Mouse (Mus musculus) neural tube, embryonic 12.5 days (tissue): Measurements from ENCODE around the gene Rsph1. TPM values are rescaled to one million over a fixed set of nuclear protein-coding genes. Genes with fewer than 3 reads are reported as not detected.

Experiments used
- ATAC-seq: fragments of 200-750 bp; cut with Nextera tagmentation; 2 replicates; pipeline ENCODE4 v1.8.0; 2017; ENCODE audit warnings: low read depth, mild to moderate bottlenecking, moderate TSS enrichment, moderate library complexity; ENCODE audit not compliant: low FRiP score
- H3K27ac ChIP-seq: fragments of 300-500 bp; sonication (generic); 2 replicates; pipeline ENCODE4 v1.5.1; 2016
- H3K27me3 ChIP-seq: fragments of 300-500 bp; sonication (generic); replicated peaks from 2 replicates; pipeline ENCODE4 v1.6.1; 2016; ENCODE audit warnings: mild to moderate bottlenecking
- H3K36me3 ChIP-seq: fragments of 300-500 bp; sonication (generic); 2 replicates; pipeline ENCODE4 v1.6.1; 2016; ENCODE audit warnings: mild to moderate bottlenecking
- H3K4me1 ChIP-seq: fragments of 300-500 bp; sonication (generic); 2 replicates; pipeline ENCODE4 v1.6.1; 2016
- H3K4me2 ChIP-seq: fragments of 300-500 bp; sonication (generic); replicated peaks from 2 replicates; pipeline ENCODE4 v1.6.1; 2016; ENCODE audit warnings: mild to moderate bottlenecking
- H3K4me3 ChIP-seq: fragments of 300-500 bp; sonication (generic); 2 replicates; pipeline ENCODE4 v1.5.1; 2016
- H3K9ac ChIP-seq: fragments of 300-500 bp; sonication (generic); 2 replicates; pipeline ENCODE4 v1.6.1; 2016; ENCODE audit warnings: mild to moderate bottlenecking
- H3K9me3 ChIP-seq: fragments of 300-500 bp; sonication (generic); 2 replicates; pipeline ENCODE4 v1.6.1; 2016; ENCODE audit warnings: mild to moderate bottlenecking
- WGBS: fragments of 180-500 bp; shearing (Covaris S2); methylation state at CpG from one replicate; pipeline ENCODE4 v1.1.7; 2016; 5-methylcytosine and 5-hydroxymethylcytosine counted together
- polyA plus RNA-seq: library from polyadenylated mRNA; unstranded; fragments of >200 nt; fragmentation: Nextera tagmentation; extraction: Ambion mirVana; gene quantifications from 2 replicates; pipeline ENCODE4 v1.2.1, GENCODE M21; 2016

Gene Rsph1
- polyA plus RNA-seq, 1 experiment from 2014 or later: 1.9 TPM

- no peak overlapping the region for H3K4me3 ChIP-seq
- H3K36me3 ChIP-seq: peaks cover 12% of the 10 kb centered on the region
- no peak overlapping the region for H3K9ac ChIP-seq
- H3K9me3 ChIP-seq: no peaks in the 10 kb centered on the region
- H3K4me2 ChIP-seq: no peak overlapping the region
- no peak overlapping the region for H3K27ac ChIP-seq
- ATAC-seq: no peak
- 88% methylated on average over 6 of the region's 6 CpGs for WGBS
- H3K4me1 ChIP-seq: peaks cover 25% of the 10 kb centered on the region
- H3K27me3 ChIP-seq: no peaks in the 10 kb centered on the region
Observed at GRCm38 (mm10) chr17:31315993-31316392, 38.8 kb upstream of the Rsph1 start.

- no peak overlapping the region for H3K9ac ChIP-seq
Observed at GRCm38 (mm10) chr17:31315046-31315792, 38.0 kb upstream of the Rsph1 start.

GRCm38 (mm10) chr17:31312648-31313047, 35.5 kb upstream of the Rsph1 start:
- no peak for ATAC-seq
- 61% methylated on average over 10 of the region's 10 CpGs for WGBS

More at GRCm38 (mm10) chr17:31315046-31315792, 38.0 kb upstream of the Rsph1 start:
- H3K9me3 ChIP-seq: no peaks in the 10 kb centered on the region
- H3K4me2 ChIP-seq: no peak overlapping the region
- peaks cover 25% of the 10 kb centered on the region for H3K4me1 ChIP-seq
- H3K4me3 ChIP-seq: no peak overlapping the region
- peaks cover 12% of the 10 kb centered on the region for H3K36me3 ChIP-seq
- no peaks in the 10 kb centered on the region for H3K27me3 ChIP-seq
- WGBS: 32% methylated on average over 13 of the region's 13 CpGs
- no peak for ATAC-seq
- no peak overlapping the region for H3K27ac ChIP-seq

GRCm38 (mm10) chr17:31311047-31311446, 33.9 kb upstream of the Rsph1 start:
- Histone ChIP-seq H3K27ac (no peak overlapping the region), H3K4me3 (no peak overlapping the region), H3K36me3 (peaks cover 2% of the 10 kb centered on the region), H3K9me3 (no peaks in the 10 kb centered on the region), H3K9ac (no peak overlapping the region), H3K4me2 (no peak overlapping the region), H3K4me1 (peaks cover 32% of the 10 kb centered on the region), H3K27me3 (no peaks in the 10 kb centered on the region)
- 82% methylated on average over 9 of the region's 9 CpGs for WGBS
- ATAC-seq: no peak

More at GRCm38 (mm10) chr17:31312648-31313047, 35.5 kb upstream of the Rsph1 start:
- H3K27me3 ChIP-seq: no peaks in the 10 kb centered on the region
- H3K36me3 ChIP-seq: peaks cover 8% of the 10 kb centered on the region
- no peak overlapping the region for H3K4me3 ChIP-seq
- no peak overlapping the region for H3K9ac ChIP-seq
- H3K9me3 ChIP-seq: no peaks in the 10 kb centered on the region
- no peak overlapping the region for H3K4me2 ChIP-seq
- H3K4me1 ChIP-seq: peaks cover 32% of the 10 kb centered on the region
- H3K27ac ChIP-seq: no peak overlapping the region

- H3K4me1 ChIP-seq: peaks cover 25% of the 10 kb centered on the region
- H3K27ac ChIP-seq: peak overlapping the region; percentile 23; the same call in 1 of the 2 replicates
- no peaks in the 10 kb centered on the region; the same call in 1 of the 2 replicates for H3K36me3 ChIP-seq
- WGBS: 20% methylated on average over 6 of the region's 6 CpGs
- H3K4me2 ChIP-seq: no peak overlapping the region
- H3K9ac ChIP-seq: no peak overlapping the region
- H3K9me3 ChIP-seq: no peaks in the 10 kb centered on the region
- H3K27me3 ChIP-seq: no peaks in the 10 kb centered on the region
- H3K4me3 ChIP-seq: no peak overlapping the region
- ATAC-seq: peak; percentile 78
Observed at GRCm38 (mm10) chr17:31309281-31309793, 32.2 kb upstream of the Rsph1 start.

GRCm38 (mm10) chr17:31308291-31308816, 31.2 kb upstream of the Rsph1 start:
- WGBS: 94% methylated on average over 7 of the region's 7 CpGs
- Histone ChIP-seq H3K9me3 (no peaks in the 10 kb centered on the region), H3K27me3 (no peaks in the 10 kb centered on the region), H3K4me1 (peaks cover 23% of the 10 kb centered on the region), H3K36me3 (no peaks in the 10 kb centered on the region), H3K4me2 (no peak overlapping the region), H3K9ac (no peak overlapping the region), H3K27ac (no peak overlapping the region), H3K4me3 (no peak overlapping the region)
- ATAC-seq: no peak; the same call in 1 of the 2 replicates

GRCm38 (mm10) chr17:31307756-31308155, 30.6 kb upstream of the Rsph1 start:
- H3K4me1 ChIP-seq: peaks cover 17% of the 10 kb centered on the region; the same call in 1 of the 2 replicates
- 80% methylated on average over 3 of the region's 3 CpGs for WGBS
- H3K27ac ChIP-seq: no peak overlapping the region
- no peak overlapping the region for H3K4me3 ChIP-seq
- no peaks in the 10 kb centered on the region for H3K27me3 ChIP-seq
- H3K9me3 ChIP-seq: no peaks in the 10 kb centered on the region
- no peaks in the 10 kb centered on the region for H3K36me3 ChIP-seq
- no peak overlapping the region for H3K4me2 ChIP-seq
- ATAC-seq: no peak
- no peak overlapping the region for H3K9ac ChIP-seq

GRCm38 (mm10) chr17:31305776-31306120, 28.6 kb upstream of the Rsph1 start:
- Histone ChIP-seq H3K4me3 (no peak overlapping the region), H3K4me2 (no peak overlapping the region), H3K27ac (no peak overlapping the region), H3K9me3 (no peaks in the 10 kb centered on the region), H3K27me3 (no peaks in the 10 kb centered on the region), H3K36me3 (no peaks in the 10 kb centered on the region), H3K4me1 (peaks cover 10% of the 10 kb centered on the region; the same call in 1 of the 2 replicates), H3K9ac (no peak overlapping the region)
- no peak for ATAC-seq
- WGBS: 53% methylated on average over 5 of the region's 5 CpGs

GRCm38 (mm10) chr17:31304895-31305775, 28.0 kb upstream of the Rsph1 start:
- Histone ChIP-seq H3K4me2 (no peak overlapping the region), H3K27ac (no peak overlapping the region)

GRCm38 (mm10) chr17:31303401-31303800, 26.2 kb upstream of the Rsph1 start:
- Histone ChIP-seq H3K9me3 (no peaks in the 10 kb centered on the region), H3K9ac (no peak overlapping the region), H3K4me1 (peaks cover 4% of the 10 kb centered on the region; the same call in 1 of the 2 replicates), H3K27ac (no peak overlapping the region), H3K4me2 (no peak overlapping the region), H3K27me3 (no peaks in the 10 kb centered on the region), H3K36me3 (no peaks in the 10 kb centered on the region), H3K4me3 (no peak overlapping the region)
- WGBS: 89% methylated on average over 4 of the region's 4 CpGs
- ATAC-seq: no peak

More at GRCm38 (mm10) chr17:31304895-31305775, 28.0 kb upstream of the Rsph1 start:
- Histone ChIP-seq H3K4me3 (no peak overlapping the region), H3K9ac (no peak overlapping the region), H3K27me3 (no peaks in the 10 kb centered on the region), H3K4me1 (peaks cover 10% of the 10 kb centered on the region; the same call in 1 of the 2 replicates), H3K36me3 (no peaks in the 10 kb centered on the region), H3K9me3 (no peaks in the 10 kb centered on the region)
- WGBS: 64% methylated on average over 12 of the region's 12 CpGs
- no peak for ATAC-seq

- H3K27ac ChIP-seq: no peak overlapping the region
- H3K4me1 ChIP-seq: peaks cover 15% of the 10 kb centered on the region
- no peak overlapping the region for H3K4me3 ChIP-seq
- no peaks in the 10 kb centered on the region for H3K36me3 ChIP-seq
- no peak overlapping the region for H3K4me2 ChIP-seq
- ATAC-seq: no peak
- H3K9me3 ChIP-seq: no peaks in the 10 kb centered on the region
- no peak overlapping the region for H3K9ac ChIP-seq
- peaks cover 6% of the 10 kb centered on the region; the same call in 1 of the 2 replicates for H3K27me3 ChIP-seq
- WGBS: 75% methylated on average over 3 of the region's 3 CpGs
Observed at GRCm38 (mm10) chr17:31300736-31301135, 23.6 kb upstream of the Rsph1 start.

GRCm38 (mm10) chr17:31299981-31300380, 22.8 kb upstream of the Rsph1 start:
- no peak for ATAC-seq
- H3K27ac ChIP-seq: no peak overlapping the region
- H3K4me2 ChIP-seq: no peak overlapping the region
- no peak overlapping the region for H3K4me3 ChIP-seq
- no peaks in the 10 kb centered on the region for H3K9me3 ChIP-seq
- H3K9ac ChIP-seq: no peak overlapping the region
- H3K36me3 ChIP-seq: no peaks in the 10 kb centered on the region
- WGBS: 84% methylated on average over 4 of the region's 4 CpGs
- H3K4me1 ChIP-seq: peaks cover 20% of the 10 kb centered on the region
- peaks cover 6% of the 10 kb centered on the region; the same call in 1 of the 2 replicates for H3K27me3 ChIP-seq
